Mouse (Mus musculus): ENCODE results near the gene Npcd. TPM values are rescaled to one million over a fixed set of nuclear protein-coding genes. Genes with fewer than 3 reads are reported as not detected.

Gene Npcd
- total RNA-seq, 2 experiments from 2014 or later: 1.0 to 2.5 TPM

GRCm38 (mm10) chr15:79802304-79802703 lies 31.7 kb downstream of the Npcd start:
- DNase-seq: no peak

GRCm38 (mm10) chr15:79801646-79802045 lies 32.4 kb downstream of the Npcd start:
- no peak for DNase-seq

- DNase-seq: no peak
These were observed 33.3 kb downstream of the Npcd start for GRCm38 (mm10) chr15:79800701-79801100.

- no peak for DNase-seq
These were observed 35.4 kb downstream of the Npcd start for GRCm38 (mm10) chr15:79798591-79798990.

- no peak for DNase-seq
These were observed 36.4 kb downstream of the Npcd start for GRCm38 (mm10) chr15:79797680-79798079.

GRCm38 (mm10) chr15:79797096-79797495 lies 36.9 kb downstream of the Npcd start:
- no peak for DNase-seq

GRCm38 (mm10) chr15:79796256-79796655 lies 37.8 kb downstream of the Npcd start:
- no peak for DNase-seq

GRCm38 (mm10) chr15:79794173-79794572 lies 39.9 kb downstream of the Npcd start:
- no peak for DNase-seq

- DNase-seq: no peak
These were observed 41.0 kb downstream of the Npcd start for GRCm38 (mm10) chr15:79793076-79793475.

- no peak for DNase-seq
These were observed 41.6 kb downstream of the Npcd start for GRCm38 (mm10) chr15:79792455-79792854.

GRCm38 (mm10) chr15:79791502-79791901 lies 42.5 kb downstream of the Npcd start:
- DNase-seq: peak; percentile 67

GRCm38 (mm10) chr15:79790905-79791304 lies 43.1 kb downstream of the Npcd start:
- DNase-seq: no peak

GRCm38 (mm10) chr15:79790111-79790510 lies 43.9 kb downstream of the Npcd start:
- no peak for DNase-seq

GRCm38 (mm10) chr15:79787815-79788214 lies 46.2 kb downstream of the Npcd start:
- DNase-seq: no peak

GRCm38 (mm10) chr15:79785056-79785455 lies 49.0 kb downstream of the Npcd start:
- DNase-seq: no peak

GRCm38 (mm10) chr15:79777749-79778148 lies 56.3 kb downstream of the Npcd start, which contains the start of gene Dnal4:
Dnal4 (minus strand) TSS chr15:79777849.
- DNase-seq: no peak

GRCm38 (mm10) chr15:79775662-79776061 lies 58.4 kb downstream of the Npcd start:
- DNase-seq: no peak

GRCm38 (mm10) chr15:79774117-79775027 lies 59.7 kb downstream of the Npcd start:
- peak; percentile 94 for DNase-seq

- no peak for DNase-seq
These were observed 63.3 kb downstream of the Npcd start for GRCm38 (mm10) chr15:79770629-79771240.

- no peak for DNase-seq
These were observed 65.7 kb downstream of the Npcd start for GRCm38 (mm10) chr15:79768302-79768701.

GRCm38 (mm10) chr15:79767327-79767961 lies 66.6 kb downstream of the Npcd start:
- DNase-seq: no peak

- DNase-seq: no peak
These were observed 67.4 kb downstream of the Npcd start for GRCm38 (mm10) chr15:79766586-79767071.

GRCm38 (mm10) chr15:79766168-79766567 lies 67.9 kb downstream of the Npcd start:
- no peak for DNase-seq

All from gastrocnemius, postnatal 10 days (tissue).